Mouse (Mus musculus): ENCODE results near the gene Ppp2ca.
"Not testable (repeated sequence)": the region's sequence is repeated elsewhere in the genome, so short reads cannot be mapped to it uniquely, and the experiment has no call there.

The Ppp2ca gene

GRCm38 (mm10) chr11:52089291-52089690 lies 9.2 kb upstream of the Ppp2ca start:
- in situ Hi-C loops (cut with MboI, MseI), result no loop called here

- in situ Hi-C loops (cut with MboI, MseI), result no loop called here
These were observed 7.2 kb upstream of the Ppp2ca start for GRCm38 (mm10) chr11:52091261-52091660.

- in situ Hi-C loops (cut with MboI, MseI), result no loop called here
These were observed 3.9 kb upstream of the Ppp2ca start for GRCm38 (mm10) chr11:52094568-52094967.

- in situ Hi-C loops (cut with MboI, MseI), result no loop called here
These were observed 1.5 kb upstream of the Ppp2ca start for GRCm38 (mm10) chr11:52097016-52097415.

GRCm38 (mm10) chr11:52097596-52097995 lies 885 bp upstream of the Ppp2ca start:
- in situ Hi-C loops (cut with MboI, MseI), result no loop called here

GRCm38 (mm10) chr11:52099031-52099761 lies 715 bp downstream of the Ppp2ca start:
- in situ Hi-C loops (cut with MboI, MseI), result no loop called here

GRCm38 (mm10) chr11:52099771-52100219 lies 1.3 kb downstream of the Ppp2ca start:
- in situ Hi-C loops (cut with MboI, MseI), result no loop called here

GRCm38 (mm10) chr11:52102977-52103376 lies 4.5 kb downstream of the Ppp2ca start:
- in situ Hi-C loops (cut with MboI, MseI), result no loop called here

- in situ Hi-C loops (cut with MboI, MseI), result no loop called here
These were observed 7.0 kb downstream of the Ppp2ca start for GRCm38 (mm10) chr11:52105503-52105902.

- in situ Hi-C loops (cut with MboI, MseI), result no loop called here
These were observed 7.6 kb downstream of the Ppp2ca start for GRCm38 (mm10) chr11:52106037-52106436.

- in situ Hi-C loops (cut with MboI, MseI), result no loop called here
These were observed 8.0 kb downstream of the Ppp2ca start for GRCm38 (mm10) chr11:52106438-52106837.

- in situ Hi-C loops (cut with MboI, MseI), result no loop called here
These were observed 10.3 kb downstream of the Ppp2ca start for GRCm38 (mm10) chr11:52108796-52109195.

GRCm38 (mm10) chr11:52109421-52109820 lies 10.9 kb downstream of the Ppp2ca start:
- in situ Hi-C loops (cut with MboI, MseI), result no loop called here

- in situ Hi-C loops (cut with MboI, MseI), result no loop called here
These were observed 17.0 kb downstream of the Ppp2ca start for GRCm38 (mm10) chr11:52115479-52115878.

GRCm38 (mm10) chr11:52116117-52116516 lies 17.6 kb downstream of the Ppp2ca start:
- in situ Hi-C loops (cut with MboI, MseI), result not testable (repeated sequence)

GRCm38 (mm10) chr11:52117156-52117555 lies 18.7 kb downstream of the Ppp2ca start:
- in situ Hi-C loops (cut with MboI, MseI), result no loop called here

GRCm38 (mm10) chr11:52120415-52120814 lies 21.9 kb downstream of the Ppp2ca start:
- in situ Hi-C loops (cut with MboI, MseI), result not testable (repeated sequence)

- in situ Hi-C loops (cut with MboI, MseI), result no loop called here
These were observed 23.6 kb downstream of the Ppp2ca start for GRCm38 (mm10) chr11:52122045-52122444.

GRCm38 (mm10) chr11:52124468-52124867 lies 26.0 kb downstream of the Ppp2ca start:
- in situ Hi-C loops (cut with MboI, MseI), result no loop called here

GRCm38 (mm10) chr11:52127169-52127568 lies 28.7 kb downstream of the Ppp2ca start:
- in situ Hi-C loops (cut with MboI, MseI), result no loop called here

GRCm38 (mm10) chr11:52127760-52128159 lies 29.3 kb downstream of the Ppp2ca start:
- in situ Hi-C loops (cut with MboI, MseI), result no loop called here

- in situ Hi-C loops (cut with MboI, MseI), result no loop called here
These were observed 30.0 kb downstream of the Ppp2ca start for GRCm38 (mm10) chr11:52128316-52129061.

GRCm38 (mm10) chr11:52129171-52129570 lies 30.7 kb downstream of the Ppp2ca start:
- in situ Hi-C loops (cut with MboI, MseI), result no loop called here
